Mouse (Mus musculus): Measurements from ENCODE around the gene Uba52.
"Not testable (repeated sequence)": the region's sequence is repeated elsewhere in the genome, so short reads cannot be mapped to it uniquely, and the experiment has no call there.

Uba52 gene

DNA sequence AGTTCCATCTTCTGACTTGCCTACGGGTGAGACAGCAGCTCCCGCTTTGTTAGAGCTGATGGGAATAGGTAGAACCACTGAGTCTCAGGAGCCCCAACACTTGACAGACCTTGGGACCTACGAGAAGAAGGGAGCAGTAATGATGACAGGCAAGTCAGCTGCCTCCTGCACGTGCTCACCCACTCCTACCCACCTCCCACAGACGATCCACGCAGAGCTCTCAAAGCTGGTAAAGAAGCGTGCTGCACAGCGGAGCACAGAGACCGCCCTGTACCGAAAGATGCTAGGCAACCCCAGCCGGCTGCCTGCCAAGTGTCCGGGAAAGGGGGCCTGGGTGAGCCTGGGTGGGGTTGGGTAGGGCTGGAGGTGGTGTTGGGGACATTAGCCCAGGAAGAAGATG lies 23.7 kb upstream of the Uba52 start:
- ATAC-seq (ENCODE audit: low TSS enrichment): no peak

DNA sequence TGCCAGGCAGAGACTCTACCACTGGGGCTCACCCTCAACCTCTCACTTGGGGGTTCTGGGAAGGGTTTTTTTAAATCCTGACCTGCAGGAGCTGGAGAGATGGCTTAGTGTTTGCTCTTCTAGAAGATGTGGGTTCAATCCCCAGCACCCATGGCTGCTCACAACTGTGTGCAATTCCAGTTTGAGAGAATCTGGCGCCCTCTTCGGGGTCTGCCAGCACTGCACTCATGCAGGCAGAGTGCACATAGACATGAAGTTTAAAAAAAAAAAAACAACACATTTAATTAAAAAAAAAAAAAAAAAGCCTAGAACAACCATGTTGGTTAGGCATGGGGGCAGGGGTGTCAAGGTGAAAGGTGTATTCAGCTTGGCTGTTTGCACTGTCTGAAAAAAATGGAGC lies 19.7 kb upstream of the Uba52 start:
- no peak for ATAC-seq (ENCODE audit: low TSS enrichment)

DNA sequence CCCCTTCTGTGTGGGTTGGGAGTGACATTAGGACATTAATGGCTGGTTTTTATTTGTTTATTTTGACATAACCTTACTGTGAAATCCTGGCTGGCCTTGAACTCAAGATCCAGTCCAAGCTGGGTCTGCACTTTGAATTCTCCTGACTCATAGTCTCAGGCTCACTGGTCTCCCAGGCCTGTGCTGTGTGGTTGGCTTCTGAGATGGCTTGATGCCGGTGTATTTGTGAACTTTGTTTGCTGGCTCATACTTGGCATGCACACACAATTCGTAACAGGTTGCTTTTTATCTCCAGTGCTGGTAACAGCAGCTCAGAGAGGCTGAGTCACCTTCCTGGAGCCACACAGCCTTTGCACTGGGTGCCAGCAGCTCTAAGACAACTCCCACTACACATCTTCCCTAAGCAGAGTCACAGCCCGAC lies 19.1 kb upstream of the Uba52 start:
- ATAC-seq (ENCODE audit: low TSS enrichment): peak; percentile 44

DNA sequence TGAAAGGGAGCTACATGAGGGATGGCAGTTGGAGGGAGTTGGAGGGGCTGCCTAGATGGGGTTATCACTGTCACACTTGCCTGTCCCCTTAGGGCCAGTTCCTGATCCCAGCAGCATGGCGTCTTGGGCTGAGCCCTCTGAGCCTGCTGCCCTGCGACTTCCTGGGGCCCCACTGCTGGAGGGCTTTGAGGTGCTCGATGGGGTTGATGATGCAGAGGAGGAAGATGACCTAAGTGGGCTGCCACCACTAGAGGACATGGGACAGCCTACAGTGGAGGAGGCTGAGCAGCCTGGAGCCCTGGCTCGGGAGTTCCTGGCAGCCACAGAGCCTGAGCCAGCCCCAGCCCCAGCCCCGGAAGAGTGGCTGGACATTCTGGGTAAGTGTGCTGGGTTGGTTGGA lies 18.7 kb upstream of the Uba52 start:
- no peak for ATAC-seq (ENCODE audit: low TSS enrichment)

DNA sequence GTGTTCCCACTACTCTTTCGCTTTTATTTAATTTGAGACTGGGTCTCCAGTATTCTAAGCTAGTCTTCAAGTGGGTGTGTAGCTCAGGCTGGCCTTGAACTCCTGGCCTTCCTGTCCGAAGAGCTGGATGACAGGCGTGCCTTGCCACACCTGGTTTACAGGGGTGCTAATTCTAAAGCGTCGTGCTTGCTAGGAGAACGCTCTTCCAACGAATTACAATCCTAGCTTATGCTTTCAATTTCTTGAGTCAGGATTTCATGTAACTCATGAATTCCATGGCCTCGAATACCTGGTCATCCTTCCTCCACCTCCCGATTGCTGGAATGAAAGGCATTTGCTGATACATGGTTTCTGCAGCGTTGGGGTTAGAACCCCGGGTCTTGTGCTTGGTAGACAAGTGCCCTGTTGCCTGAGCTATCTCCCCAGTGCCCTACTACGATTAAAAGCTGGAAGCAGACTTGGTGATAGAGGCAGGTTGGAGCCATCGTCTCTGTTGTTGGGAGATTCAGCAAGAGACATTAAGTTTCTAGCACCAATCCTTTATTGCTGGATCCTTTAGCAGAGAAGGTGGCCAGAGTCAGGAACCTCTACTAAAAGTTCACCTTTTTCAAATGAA lies 17.7 kb upstream of the Uba52 start:
- no peak for ATAC-seq (ENCODE audit: low TSS enrichment)

DNA sequence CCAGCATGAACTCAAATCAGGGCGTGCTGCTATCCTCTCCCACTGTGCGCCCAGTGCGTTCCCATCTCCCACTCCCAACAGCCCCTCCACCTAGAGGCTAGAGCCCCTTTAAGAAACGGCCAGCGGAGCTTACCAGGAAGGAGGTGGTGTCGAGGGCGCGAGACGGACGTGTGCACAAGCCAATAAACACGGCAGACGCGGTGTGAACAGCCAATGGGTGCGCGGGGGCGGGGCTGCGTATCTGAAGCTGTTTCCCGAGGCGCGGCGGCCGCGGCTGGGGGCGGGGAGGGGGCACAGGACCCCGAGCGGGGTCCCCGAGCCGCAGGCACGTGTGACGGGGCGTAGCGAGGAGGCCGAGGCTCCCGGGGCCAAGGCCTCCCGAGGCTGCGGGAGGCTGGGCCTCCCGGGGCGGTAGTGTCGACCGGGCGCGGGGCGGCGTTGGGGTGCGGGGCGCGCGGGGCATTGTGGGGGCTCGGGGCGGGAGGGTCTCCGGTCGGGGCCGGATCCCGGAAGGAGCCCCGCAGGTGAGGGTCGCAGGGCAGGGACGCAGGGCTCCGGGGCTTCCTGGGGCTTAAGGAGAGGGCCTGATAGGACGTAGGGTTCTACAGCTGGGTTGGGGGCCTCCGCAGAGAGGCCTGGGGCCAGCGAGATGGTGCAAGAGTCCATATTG lies 17.0 kb upstream of the Uba52 start, which contains the start of the genes Fkbp8 and Kxd1:
TSS of gene Fkbp8 (plus strand) at position 213 of the 670 bp plus-strand sequence.
TSS of gene Kxd1 (minus strand) at position 445 of the 670 bp plus-strand sequence.
- peak; percentile 86 for ATAC-seq (ENCODE audit: low TSS enrichment)

DNA sequence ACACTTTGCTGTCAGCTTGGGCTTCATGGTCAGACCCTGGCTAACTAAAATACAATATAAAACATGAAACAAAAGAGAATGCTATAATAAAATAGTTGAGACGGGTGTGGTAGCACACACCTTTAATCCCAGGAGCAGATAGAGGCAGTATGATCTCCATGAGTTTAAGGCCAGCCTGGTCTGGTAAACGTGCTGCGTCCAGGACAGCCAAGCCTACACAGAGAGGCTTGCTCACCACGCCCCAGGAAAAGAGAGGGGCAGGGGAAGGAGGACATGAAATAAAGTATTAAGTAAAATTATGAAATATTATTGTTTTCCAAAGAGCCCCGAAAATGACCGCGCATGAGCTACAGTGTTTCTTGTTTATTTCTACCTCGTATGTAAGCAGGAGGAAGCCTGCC lies 16.5 kb upstream of the Uba52 start:
- ATAC-seq (ENCODE audit: low TSS enrichment): no peak

DNA sequence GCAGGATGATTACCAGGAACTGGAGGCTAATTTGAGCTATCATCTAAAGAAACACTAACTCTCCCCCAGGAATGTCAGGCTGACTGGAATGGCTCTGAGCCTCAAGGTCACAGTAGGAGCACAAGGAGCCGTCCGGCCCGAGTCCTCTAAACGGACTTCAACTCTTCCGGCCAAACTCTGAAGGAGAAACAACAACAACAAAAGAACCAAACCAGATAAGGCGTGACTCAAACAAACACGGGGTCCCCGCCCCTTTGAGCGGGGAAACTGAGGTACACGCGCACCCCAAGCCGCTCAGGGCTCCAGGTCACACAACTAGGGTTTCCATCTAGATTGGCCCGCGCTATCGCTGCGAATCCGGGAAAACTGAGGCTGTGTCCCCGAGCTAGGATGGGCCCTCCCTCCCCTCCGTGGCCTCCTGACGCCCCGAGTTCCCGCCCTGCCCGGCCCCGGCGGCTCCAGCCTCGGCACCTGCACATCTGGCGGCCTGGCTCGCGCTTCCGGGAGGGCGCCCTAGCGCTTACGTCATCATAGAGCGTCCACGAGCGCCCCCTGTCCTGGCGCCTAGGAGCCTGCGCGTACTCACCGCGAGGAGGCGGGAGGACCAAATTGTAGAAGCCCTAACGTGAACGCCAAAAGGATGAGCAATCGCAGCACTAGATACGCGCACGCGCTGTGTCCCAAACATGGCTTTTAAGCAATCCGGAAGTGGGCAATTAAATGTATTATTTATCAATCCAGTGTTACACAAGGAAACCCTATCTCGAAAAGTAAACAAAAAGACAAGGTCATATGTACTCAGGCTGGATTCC lies 12.2 kb upstream of the Uba52 start:
- ATAC-seq (ENCODE audit: low TSS enrichment): peak; percentile 86

DNA sequence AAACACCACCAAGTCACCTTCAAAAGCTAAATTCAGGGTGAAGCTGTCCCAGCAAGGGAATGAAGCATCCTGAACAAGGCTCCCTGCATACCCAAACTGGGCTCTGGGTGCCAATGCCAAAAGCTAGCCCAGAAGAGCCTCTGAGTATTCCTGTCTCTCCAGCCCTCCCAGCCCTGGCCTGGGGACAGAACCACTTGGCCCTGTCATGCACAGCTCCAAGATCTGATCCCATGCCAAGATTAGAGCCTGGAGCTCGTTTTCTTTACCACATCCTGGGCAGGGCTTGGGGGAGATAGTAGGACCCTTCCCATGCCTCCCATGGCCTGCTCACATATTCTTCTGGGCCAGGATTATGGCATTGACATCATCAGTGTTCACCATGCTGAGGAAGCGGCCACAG lies 9.0 kb upstream of the Uba52 start:
- ATAC-seq (ENCODE audit: low TSS enrichment): no peak

DNA sequence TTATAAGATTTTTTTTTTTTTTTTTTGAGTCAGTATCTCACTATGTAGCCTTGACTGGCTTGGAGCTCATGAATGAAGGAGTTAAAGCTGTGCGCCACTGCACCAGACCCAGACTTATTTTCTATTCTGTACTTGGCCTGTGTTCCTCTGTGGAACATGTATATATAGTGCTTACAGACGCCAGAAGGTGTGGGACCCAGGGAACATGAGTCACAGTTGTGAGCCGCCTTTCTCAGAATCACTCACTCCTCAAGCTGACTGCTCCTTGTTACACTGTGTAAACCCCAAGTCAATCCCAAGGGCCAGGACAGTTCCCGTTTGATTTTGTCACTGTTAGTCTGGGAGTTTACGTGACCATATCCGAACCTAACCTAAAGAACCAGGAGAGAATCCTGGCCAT lies 8.4 kb upstream of the Uba52 start:
- peak; percentile 41; the same call in 1 of the 2 replicates for ATAC-seq (ENCODE audit: low TSS enrichment)

DNA sequence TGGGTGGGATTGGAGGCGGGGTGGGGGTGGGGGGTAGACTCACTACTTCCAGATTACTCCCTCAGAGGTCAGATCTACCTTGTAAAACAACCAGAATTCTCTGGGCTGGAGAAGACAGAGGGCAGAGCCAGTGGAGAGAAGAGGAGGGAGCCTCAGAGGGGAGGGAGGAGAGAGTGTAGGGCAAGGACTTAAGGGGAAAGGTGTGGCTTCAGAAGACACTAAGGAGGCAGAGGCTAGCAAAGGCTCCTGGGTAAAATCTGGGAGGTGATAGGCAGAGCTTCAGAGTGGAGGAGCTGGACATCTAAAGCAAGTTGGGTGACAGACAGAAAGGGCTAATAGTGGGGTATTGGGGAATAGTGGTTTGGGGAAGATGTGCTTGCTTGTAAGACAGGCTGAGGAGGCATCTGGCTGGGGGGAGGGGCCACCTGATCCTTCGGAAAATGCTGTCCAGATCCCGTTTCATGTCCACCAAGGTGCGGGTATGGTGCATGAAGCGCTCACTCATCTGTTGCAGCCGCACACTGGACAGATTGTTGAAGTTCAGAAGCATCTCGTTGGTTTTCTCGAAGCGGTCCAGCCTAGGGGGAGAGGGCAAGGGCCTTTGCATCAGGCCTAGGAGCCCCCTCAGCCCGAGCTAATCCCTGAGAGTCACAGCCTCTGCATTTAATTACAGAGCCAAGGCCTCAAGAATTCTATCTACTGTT lies 7.5 kb upstream of the Uba52 start:
- ATAC-seq (ENCODE audit: low TSS enrichment): no peak

DNA sequence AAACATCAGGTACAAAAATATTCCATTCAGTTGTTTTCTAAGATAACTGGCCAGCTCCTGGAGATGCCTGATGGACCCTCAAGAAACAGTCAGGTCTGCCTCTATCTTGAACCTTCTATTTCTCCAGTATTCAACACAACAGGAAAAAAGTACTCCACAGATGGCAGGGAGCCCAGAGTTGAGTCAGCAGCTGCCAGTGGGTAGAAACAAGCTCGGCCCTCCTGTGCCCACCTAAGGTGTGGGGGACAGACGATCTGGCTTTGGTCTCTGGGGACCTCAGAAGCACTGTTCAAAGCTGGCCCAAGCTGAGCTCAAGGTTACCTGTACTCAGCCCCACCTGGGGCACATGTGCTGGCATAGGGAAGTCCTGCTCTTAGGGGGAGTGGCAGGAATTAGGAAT lies 2.8 kb upstream of the Uba52 start:
- ATAC-seq (ENCODE audit: low TSS enrichment): peak; percentile 26; the same call in 1 of the 2 replicates

DNA sequence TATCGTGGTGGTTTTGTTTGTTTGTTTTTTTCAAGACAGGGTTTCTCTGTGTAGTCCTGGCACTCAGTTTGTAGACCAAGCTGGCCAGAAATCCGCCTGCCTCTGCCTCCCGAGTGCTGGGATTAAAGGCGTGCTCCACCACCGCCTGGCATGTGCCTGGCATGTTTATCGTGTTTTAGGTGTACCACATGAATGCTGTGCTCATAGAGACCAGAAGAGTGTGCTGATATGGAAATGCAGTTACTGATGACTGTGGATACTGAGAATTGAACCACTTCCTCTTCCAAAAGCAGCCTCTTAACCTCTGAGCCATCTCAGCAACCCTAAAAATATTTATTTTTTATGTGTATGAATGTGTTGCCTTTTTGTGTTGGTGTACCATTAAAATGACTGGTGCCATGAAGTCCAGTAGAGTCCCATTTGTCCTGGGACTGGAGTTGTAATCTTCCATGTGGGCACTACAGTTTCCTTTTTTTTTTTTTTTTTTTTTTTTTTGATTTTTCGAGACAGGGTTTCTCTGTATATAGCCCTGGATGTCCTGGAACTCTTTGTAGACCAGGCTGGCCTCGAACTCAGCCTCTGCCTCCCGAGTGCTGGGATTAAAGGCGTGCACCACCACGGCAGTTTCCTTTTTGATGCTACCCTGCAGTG lies 1.8 kb upstream of the Uba52 start:
- no peak for ATAC-seq (ENCODE audit: low TSS enrichment)

DNA sequence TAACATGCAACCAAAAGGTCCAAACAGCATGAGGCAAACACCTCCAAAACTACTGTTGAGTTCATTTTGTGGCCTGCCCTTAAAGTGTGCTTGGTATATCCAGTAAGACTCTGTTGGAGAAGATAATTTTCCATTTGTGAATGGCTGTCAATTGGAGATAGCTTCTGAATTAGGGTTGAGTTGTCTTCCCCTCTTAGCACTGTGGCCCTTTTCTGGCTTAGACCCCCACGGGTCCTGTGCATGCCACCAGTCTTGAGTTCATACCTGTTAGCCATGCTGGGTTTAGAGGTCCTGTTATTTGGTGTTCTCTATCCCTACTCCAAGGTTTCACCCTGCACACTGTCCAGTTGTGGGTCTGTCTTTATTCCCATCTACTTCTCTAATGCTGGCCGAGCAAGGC lies 1.2 kb upstream of the Uba52 start:
- no peak for ATAC-seq (ENCODE audit: low TSS enrichment)

DNA sequence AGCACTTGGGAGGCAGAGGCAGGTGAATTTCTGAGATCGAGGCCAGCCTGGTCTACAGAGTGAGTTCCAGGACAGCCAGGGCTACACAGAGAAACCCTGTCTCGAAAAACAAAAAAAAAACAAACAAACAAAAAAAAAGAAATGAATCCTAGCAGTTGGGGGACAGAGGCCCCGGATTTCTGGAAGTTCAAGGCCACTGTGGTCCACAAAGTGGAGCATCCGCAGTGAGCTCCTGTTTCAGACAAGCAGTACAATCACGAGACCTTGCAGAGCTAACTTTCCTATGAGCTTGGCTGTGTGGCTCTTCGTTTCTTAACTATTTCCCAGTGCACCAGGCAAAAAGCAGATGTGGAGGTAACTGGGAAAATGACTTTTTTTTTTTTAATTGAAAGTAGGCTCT lies 573 bp upstream of the Uba52 start:
- ATAC-seq (ENCODE audit: low TSS enrichment): not testable (repeated sequence)

DNA sequence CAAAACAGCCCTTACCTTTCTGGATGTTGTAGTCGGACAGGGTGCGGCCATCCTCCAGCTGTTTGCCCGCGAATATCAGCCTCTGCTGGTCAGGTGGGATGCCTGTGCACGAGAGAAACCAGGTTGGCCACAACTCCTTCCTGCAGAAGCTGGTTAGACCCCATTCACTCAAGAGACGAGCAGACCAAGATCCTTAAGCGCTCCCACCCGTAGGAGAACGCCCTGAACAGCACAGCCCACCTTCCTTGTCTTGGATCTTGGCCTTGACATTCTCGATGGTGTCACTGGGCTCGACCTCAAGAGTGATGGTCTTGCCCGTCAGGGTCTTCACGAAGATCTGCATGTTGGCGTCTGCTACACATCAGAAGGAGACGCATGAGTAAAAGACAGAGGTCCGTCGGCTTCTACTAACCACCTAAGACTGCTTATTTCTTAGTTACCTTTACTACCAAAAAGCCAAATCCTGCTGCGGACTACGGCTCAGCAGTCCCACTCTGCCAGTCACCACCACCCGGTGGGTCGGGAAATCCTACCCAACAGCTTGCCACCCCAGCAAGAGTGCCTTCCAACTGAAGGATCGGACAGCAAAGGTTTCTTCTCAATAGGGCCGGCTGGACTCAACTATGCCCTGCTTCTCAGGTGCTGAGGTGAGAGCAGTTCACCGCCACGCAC lies 1.2 kb downstream of the Uba52 start:
- ATAC-seq (ENCODE audit: low TSS enrichment): no peak

DNA sequence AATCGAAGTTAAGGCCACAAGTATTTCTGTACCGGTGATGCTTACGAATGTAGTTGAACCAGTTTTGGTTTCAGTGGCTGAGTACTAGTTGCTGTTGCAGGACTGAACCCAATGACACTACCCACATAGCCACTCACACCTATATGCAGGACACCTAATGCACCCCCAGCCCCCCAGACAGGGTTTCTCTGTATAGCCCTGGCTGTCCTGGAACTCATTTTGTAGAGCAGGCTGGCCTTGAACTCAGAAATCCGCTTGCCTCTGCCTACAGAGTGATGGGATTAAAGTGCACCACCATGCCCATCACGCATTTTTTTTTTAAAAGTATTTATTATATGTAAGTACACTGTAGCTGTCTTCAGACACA lies 3.6 kb downstream of the Uba52 start:
- no peak for ATAC-seq (ENCODE audit: low TSS enrichment)

DNA sequence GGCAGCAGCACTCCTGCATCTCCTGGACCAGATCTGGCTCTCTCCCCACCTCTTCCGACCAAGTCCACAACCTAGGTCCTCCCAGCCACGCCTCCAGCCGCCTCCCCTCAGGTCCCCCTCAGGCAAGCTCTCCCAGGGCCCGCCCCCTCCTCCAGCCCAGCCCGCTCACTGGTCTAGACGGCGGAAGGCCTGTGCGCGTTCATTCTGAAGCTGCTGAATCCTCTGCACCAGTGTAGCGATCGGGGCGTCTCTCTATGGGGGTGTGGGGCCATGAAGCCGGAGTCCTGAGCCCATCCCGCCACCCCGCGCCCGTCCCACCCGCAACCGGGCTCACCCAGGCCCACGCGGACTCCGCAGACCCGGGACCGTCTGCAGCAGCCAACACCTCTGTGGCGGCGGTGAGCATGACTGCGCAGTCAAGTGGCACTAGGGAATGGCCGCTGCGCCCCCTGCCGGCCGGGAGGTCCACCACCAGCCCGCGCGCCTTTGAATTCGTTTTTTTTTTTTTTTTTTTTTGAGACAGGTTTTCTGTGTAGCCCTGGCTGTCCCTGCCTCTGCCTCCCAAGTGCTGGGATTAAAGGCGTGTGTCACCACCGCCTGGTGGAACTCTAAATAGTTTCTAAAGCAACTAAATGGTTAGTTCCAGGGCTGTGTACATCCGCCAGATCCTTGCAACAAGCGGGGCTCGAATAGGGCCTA lies 4.1 kb downstream of the Uba52 start, which contains the start of gene Rex1bd:
TSS of gene Rex1bd (minus strand) at position 425 of the 699 bp plus-strand sequence.
- ATAC-seq (ENCODE audit: low TSS enrichment): peak; percentile 57

DNA sequence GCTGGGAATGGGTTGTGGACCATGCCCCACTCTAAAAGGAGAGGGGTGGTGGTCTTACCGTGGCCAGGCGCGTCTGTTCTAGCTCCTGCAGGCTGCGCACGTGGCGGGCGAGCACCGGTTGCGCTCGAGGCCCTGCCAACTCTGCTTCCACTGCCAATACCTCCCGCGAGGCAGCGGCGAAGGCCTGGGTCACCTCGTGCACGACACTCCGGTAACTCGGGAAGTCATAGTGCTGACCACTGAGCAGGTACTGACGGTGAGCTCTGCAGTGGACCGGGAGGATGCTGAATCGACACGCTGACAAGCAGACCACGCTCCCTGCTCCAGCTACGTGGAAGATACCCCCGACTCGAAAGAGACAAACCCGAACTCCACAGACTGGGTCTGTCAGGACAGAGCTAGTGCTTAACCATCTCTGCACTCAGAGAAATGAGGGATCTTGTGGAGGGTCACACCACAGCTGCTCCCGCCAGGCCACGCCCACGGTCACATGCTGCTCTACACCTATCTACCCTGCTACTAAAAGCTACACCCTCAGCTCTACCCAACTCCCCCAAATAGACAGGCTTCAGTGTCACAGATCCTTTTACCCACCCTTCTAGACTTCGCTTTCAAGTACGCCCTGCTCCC lies 4.8 kb downstream of the Uba52 start:
- ATAC-seq (ENCODE audit: low TSS enrichment): no peak

DNA sequence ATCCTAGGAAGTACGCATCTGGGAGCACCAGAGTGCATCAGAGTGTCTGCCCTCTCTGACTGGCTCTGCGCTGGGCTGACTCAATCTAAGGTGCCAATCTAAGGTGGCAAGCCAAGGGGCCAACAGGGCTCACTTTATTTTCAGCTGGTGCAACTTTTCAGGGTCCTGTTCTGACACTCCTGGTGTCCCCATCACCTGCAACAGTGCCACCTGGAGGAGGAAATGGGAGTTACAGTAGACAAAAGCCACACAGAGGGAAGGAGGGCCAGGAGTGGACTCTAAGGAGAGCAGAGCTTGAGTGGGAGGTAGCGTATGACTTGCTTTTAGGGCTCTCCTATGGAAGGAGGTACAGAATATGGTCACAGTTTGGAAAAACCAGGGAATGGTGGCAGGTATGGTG lies 5.8 kb downstream of the Uba52 start:
- peak; percentile 10; the same call in 1 of the 2 replicates for ATAC-seq (ENCODE audit: low TSS enrichment)
